Mouse (Mus musculus): ENCODE data around the gene Pygb.

Gene Pygb

GRCm38 (mm10) chr2:150787234-150787771 is 768 bp downstream of the Pygb start:
- in situ Hi-C loops (cut with MboI; ENCODE audit: low pct_unique_long_range_greater_than_20kb in 1 of 2, low sequenced_read_pairs in 2 of 2, unreplicated experiment in 1 of 2): no loop called here

GRCm38 (mm10) chr2:150788768-150789550 is 2.4 kb downstream of the Pygb start:
- in situ Hi-C loops (cut with MboI; ENCODE audit: low pct_unique_long_range_greater_than_20kb in 1 of 2, low sequenced_read_pairs in 2 of 2, unreplicated experiment in 1 of 2): no loop called here

GRCm38 (mm10) chr2:150793320-150793719 is 6.8 kb downstream of the Pygb start:
- in situ Hi-C loops (cut with MboI; ENCODE audit: low pct_unique_long_range_greater_than_20kb in 1 of 2, low sequenced_read_pairs in 2 of 2, unreplicated experiment in 1 of 2): no loop called here

- in situ Hi-C loops (cut with MboI; ENCODE audit: low pct_unique_long_range_greater_than_20kb in 1 of 2, low sequenced_read_pairs in 2 of 2, unreplicated experiment in 1 of 2): no loop called here
These were observed 11.5 kb downstream of the Pygb start for GRCm38 (mm10) chr2:150798084-150798483.

GRCm38 (mm10) chr2:150800616-150801015 is 14.1 kb downstream of the Pygb start:
- in situ Hi-C loops (cut with MboI; ENCODE audit: low pct_unique_long_range_greater_than_20kb in 1 of 2, low sequenced_read_pairs in 2 of 2, unreplicated experiment in 1 of 2): no loop called here

- in situ Hi-C loops (cut with MboI; ENCODE audit: low pct_unique_long_range_greater_than_20kb in 1 of 2, low sequenced_read_pairs in 2 of 2, unreplicated experiment in 1 of 2): no loop called here
These were observed 16.5 kb downstream of the Pygb start for GRCm38 (mm10) chr2:150803035-150803434.

GRCm38 (mm10) chr2:150808381-150808780 is 21.8 kb downstream of the Pygb start:
- in situ Hi-C loops (cut with MboI; ENCODE audit: low pct_unique_long_range_greater_than_20kb in 1 of 2, low sequenced_read_pairs in 2 of 2, unreplicated experiment in 1 of 2): no loop called here

- in situ Hi-C loops (cut with MboI; ENCODE audit: low pct_unique_long_range_greater_than_20kb in 1 of 2, low sequenced_read_pairs in 2 of 2, unreplicated experiment in 1 of 2): no loop called here
These were observed 22.3 kb downstream of the Pygb start for GRCm38 (mm10) chr2:150808812-150809211.

GRCm38 (mm10) chr2:150810603-150811002 is 24.1 kb downstream of the Pygb start:
- in situ Hi-C loops (cut with MboI; ENCODE audit: low pct_unique_long_range_greater_than_20kb in 1 of 2, low sequenced_read_pairs in 2 of 2, unreplicated experiment in 1 of 2): no loop called here

- in situ Hi-C loops (cut with MboI; ENCODE audit: low pct_unique_long_range_greater_than_20kb in 1 of 2, low sequenced_read_pairs in 2 of 2, unreplicated experiment in 1 of 2): no loop called here
These were observed 26.3 kb downstream of the Pygb start for GRCm38 (mm10) chr2:150812816-150813215.

- in situ Hi-C loops (cut with MboI; ENCODE audit: low pct_unique_long_range_greater_than_20kb in 1 of 2, low sequenced_read_pairs in 2 of 2, unreplicated experiment in 1 of 2): no loop called here
These were observed 30.3 kb downstream of the Pygb start for GRCm38 (mm10) chr2:150816676-150817402.

- in situ Hi-C loops (cut with MboI; ENCODE audit: low pct_unique_long_range_greater_than_20kb in 1 of 2, low sequenced_read_pairs in 2 of 2, unreplicated experiment in 1 of 2): no loop called here
These were observed 32.2 kb downstream of the Pygb start for GRCm38 (mm10) chr2:150818742-150819141.

- in situ Hi-C loops (cut with MboI; ENCODE audit: low pct_unique_long_range_greater_than_20kb in 1 of 2, low sequenced_read_pairs in 2 of 2, unreplicated experiment in 1 of 2): no loop called here
These were observed 34.2 kb downstream of the Pygb start for GRCm38 (mm10) chr2:150820720-150821119.

- in situ Hi-C loops (cut with MboI; ENCODE audit: low pct_unique_long_range_greater_than_20kb in 1 of 2, low sequenced_read_pairs in 2 of 2, unreplicated experiment in 1 of 2): no loop called here
These were observed 36.5 kb downstream of the Pygb start for GRCm38 (mm10) chr2:150822987-150823386.

- in situ Hi-C loops (cut with MboI; ENCODE audit: low pct_unique_long_range_greater_than_20kb in 1 of 2, low sequenced_read_pairs in 2 of 2, unreplicated experiment in 1 of 2): no loop called here
These were observed 39.9 kb downstream of the Pygb start for GRCm38 (mm10) chr2:150826426-150826825.

- in situ Hi-C loops (cut with MboI; ENCODE audit: low pct_unique_long_range_greater_than_20kb in 1 of 2, low sequenced_read_pairs in 2 of 2, unreplicated experiment in 1 of 2): no loop called here
These were observed 41.6 kb downstream of the Pygb start for GRCm38 (mm10) chr2:150828164-150828563.

GRCm38 (mm10) chr2:150828654-150829053 is 42.1 kb downstream of the Pygb start:
- in situ Hi-C loops (cut with MboI; ENCODE audit: low pct_unique_long_range_greater_than_20kb in 1 of 2, low sequenced_read_pairs in 2 of 2, unreplicated experiment in 1 of 2): no loop called here

GRCm38 (mm10) chr2:150830011-150830410 is 43.5 kb downstream of the Pygb start:
- in situ Hi-C loops (cut with MboI; ENCODE audit: low pct_unique_long_range_greater_than_20kb in 1 of 2, low sequenced_read_pairs in 2 of 2, unreplicated experiment in 1 of 2): loop anchor here in 1 of 2 experiments (10.0 kb wide), 1 partner anchor 175 kb away; no protein-coding TSS in a partner anchor

GRCm38 (mm10) chr2:150830911-150831441 is 44.4 kb downstream of the Pygb start:
- in situ Hi-C loops (cut with MboI; ENCODE audit: low pct_unique_long_range_greater_than_20kb in 1 of 2, low sequenced_read_pairs in 2 of 2, unreplicated experiment in 1 of 2): loop anchor here in 1 of 2 experiments (10.0 kb wide), 1 partner anchor 174 kb away; no protein-coding TSS in a partner anchor
